Mouse (Mus musculus): ENCODE results near the gene Pttg1ip. TPM values are rescaled to one million over a fixed set of nuclear protein-coding genes. Genes with fewer than 3 reads are reported as not detected.
A peak's percentile ranks its signal among the peaks of the same experiment; 100 is the strongest.

Pttg1ip gene
- polyA plus RNA-seq, 1 experiment from 2014 or later = 104 TPM

DNA sequence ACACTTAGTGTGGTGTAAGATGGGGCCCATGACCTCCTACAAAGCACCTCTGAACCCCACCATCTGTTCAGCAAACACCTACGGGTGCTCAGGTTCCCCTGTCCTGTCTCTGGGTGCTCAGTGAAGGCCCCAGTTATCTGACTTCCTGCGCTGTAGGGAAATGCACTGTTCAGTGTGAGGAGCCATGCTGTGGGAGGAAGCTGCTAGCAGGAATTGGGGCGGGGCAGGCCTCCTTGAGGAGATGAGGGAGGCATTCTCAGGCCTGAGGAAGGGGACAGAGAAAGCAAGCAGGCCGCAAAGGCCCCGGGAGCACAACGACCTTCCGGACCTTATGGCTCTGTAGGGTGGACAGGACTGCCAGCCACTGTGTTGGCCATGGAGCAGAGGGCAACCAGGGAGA is 7.6 kb downstream of the Pttg1ip start:
- peak overlapping the region; percentile 72 for H3K27ac ChIP-seq (ENCODE audit: poor library complexity, severe bottlenecking)
- peaks cover 38% of the 10 kb centered on the region for H3K4me1 ChIP-seq (replicated peaks)
- no peak overlapping the region for H3K4me3 ChIP-seq
- ATAC-seq (ENCODE audit: insufficient number of reproducible peaks, low FRiP score) = 0 out of 2 replicates have a peak, but pooled peaks have one; percentile 4
- H3K4me2 ChIP-seq = no peak overlapping the region; the same call in 1 of the 2 replicates
- peaks cover 69% of the 10 kb centered on the region for H3K36me3 ChIP-seq
- H3K9ac ChIP-seq = no peak overlapping the region
- H3K9me3 ChIP-seq (replicated peaks) = no peaks in the 10 kb centered on the region
- WGBS = 59% methylated on average over 7 of the region's 7 CpGs
- no peaks in the 10 kb centered on the region for H3K27me3 ChIP-seq (replicated peaks)

DNA sequence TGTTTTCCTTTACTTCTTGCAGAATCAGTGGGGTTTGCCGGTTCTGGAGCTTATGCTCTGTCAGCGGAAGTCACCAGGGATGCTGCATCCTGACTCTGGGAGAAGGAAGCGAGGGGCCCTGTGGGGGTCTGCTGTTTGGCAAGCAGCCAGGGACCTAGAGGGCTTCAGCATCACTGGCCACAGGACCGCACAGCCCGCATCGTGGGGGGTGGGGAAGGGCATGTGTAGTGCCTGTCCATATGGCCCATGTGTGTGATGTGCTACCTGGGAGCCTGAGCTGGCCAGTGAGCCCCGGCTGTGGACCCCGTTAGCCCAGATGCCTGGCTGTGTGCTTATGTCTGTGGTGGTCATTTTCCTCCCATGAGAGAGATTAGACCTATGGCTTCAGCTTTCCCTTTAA is 8.2 kb downstream of the Pttg1ip start:
- no peak overlapping the region for H3K9ac ChIP-seq

DNA sequence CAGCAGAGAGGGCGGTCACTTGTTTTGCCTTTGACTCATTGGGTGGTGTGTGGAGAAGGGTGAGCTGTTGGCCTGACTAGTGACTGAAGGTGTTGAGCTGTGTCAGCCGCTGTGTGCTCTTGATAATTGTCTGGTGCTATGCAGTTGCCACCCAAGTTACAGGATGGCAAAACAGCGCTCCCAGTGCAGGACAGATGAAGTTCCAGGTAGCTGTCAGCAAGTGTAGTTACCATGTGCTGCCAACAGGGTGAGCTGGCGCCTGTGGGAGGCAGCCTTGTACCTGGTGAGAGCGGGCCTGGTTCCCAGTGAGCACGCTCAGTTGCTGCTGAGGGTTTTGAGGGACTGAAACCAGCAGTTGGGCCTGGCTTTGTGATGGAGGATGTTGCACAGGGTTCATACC is 9.3 kb downstream of the Pttg1ip start:
- peak; percentile 40; the same call in 1 of the 2 replicates for ATAC-seq (ENCODE audit: insufficient number of reproducible peaks, low FRiP score)
- WGBS = 37% methylated on average over 6 of the region's 6 CpGs

More for the DNA sequence above, 8.2 kb downstream of the Pttg1ip start:
- Histone ChIP-seq H3K27me3 (replicated peaks) (no peaks in the 10 kb centered on the region), H3K9me3 (replicated peaks) (no peaks in the 10 kb centered on the region), H3K4me3 (no peak overlapping the region), H3K36me3 (peaks cover 75% of the 10 kb centered on the region), H3K27ac (ENCODE audit: poor library complexity, severe bottlenecking) (0 out of 2 replicates have a peak overlapping the region, but pooled peaks have one; percentile 72), H3K4me1 (replicated peaks) (peaks cover 37% of the 10 kb centered on the region), H3K4me2 (0 out of 2 replicates have a peak overlapping the region, but pooled peaks have one; percentile 1)
- WGBS = 74% methylated on average over 8 of the region's 8 CpGs
- peak; percentile 45; the same call in 1 of the 2 replicates for ATAC-seq (ENCODE audit: insufficient number of reproducible peaks, low FRiP score)

DNA sequence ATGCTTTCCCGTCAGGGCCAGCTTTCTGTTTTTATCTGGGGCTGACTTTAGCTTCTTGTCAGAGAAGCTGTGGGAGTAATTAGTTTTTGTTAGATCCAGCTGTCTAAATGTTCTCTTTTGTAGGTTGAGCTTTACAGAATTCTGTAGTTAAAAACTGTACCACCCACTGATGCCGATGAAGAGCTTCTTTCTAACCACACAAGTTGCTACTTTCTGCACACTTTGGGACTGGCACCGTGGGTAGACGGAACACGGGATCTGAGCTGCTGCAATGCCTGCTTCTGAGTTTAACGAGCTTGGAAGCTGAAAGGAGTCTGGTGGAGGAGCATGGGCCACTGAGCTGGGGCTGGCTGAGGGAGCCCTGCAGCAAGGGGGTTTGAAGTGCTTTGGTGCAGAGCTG is 10.0 kb downstream of the Pttg1ip start:
- Histone ChIP-seq H3K9me3 (replicated peaks) (no peaks in the 10 kb centered on the region), H3K4me2 (no peak overlapping the region), H3K36me3 (peaks cover 88% of the 10 kb centered on the region), H3K9ac (no peak overlapping the region), H3K4me3 (no peak overlapping the region), H3K27me3 (replicated peaks) (no peaks in the 10 kb centered on the region), H3K27ac (ENCODE audit: poor library complexity, severe bottlenecking) (no peak overlapping the region), H3K4me1 (replicated peaks) (peaks cover 37% of the 10 kb centered on the region)
- ATAC-seq (ENCODE audit: insufficient number of reproducible peaks, low FRiP score) = no peak
- 72% methylated on average over 6 of the region's 6 CpGs for WGBS

More for the DNA sequence above, 9.3 kb downstream of the Pttg1ip start:
- Histone ChIP-seq H3K36me3 (peaks cover 86% of the 10 kb centered on the region), H3K9ac (no peak overlapping the region), H3K4me1 (replicated peaks) (peaks cover 37% of the 10 kb centered on the region), H3K27ac (ENCODE audit: poor library complexity, severe bottlenecking) (0 out of 2 replicates have a peak overlapping the region, but pooled peaks have one; percentile 14), H3K4me3 (no peak overlapping the region), H3K27me3 (replicated peaks) (no peaks in the 10 kb centered on the region), H3K4me2 (no peak overlapping the region), H3K9me3 (replicated peaks) (no peaks in the 10 kb centered on the region)

DNA sequence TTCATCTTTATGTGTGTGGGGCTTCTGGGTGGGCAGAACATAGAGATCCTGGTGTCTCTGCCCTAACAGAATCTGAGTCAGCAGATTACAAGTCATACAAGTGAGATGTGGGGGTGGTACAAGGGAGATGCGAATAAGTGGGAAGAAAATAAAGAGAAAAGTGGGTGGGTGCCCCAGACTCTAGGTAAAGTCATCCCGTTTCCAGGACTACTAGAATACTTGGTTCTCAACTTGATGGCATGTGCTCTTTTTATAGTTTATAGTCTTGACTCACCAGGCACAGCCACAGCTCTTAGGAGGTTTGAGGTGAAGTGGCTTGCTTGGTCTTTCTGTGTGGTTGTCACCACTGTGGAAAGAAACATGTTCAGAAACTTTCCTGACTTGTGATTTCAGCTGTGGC is 14.5 kb downstream of the Pttg1ip start:
- WGBS = 83% methylated on average over 2 of the region's 2 CpGs
- H3K4me1 ChIP-seq (replicated peaks) = peaks cover 11% of the 10 kb centered on the region
- H3K4me3 ChIP-seq = no peak overlapping the region
- H3K4me2 ChIP-seq = no peak overlapping the region
- no peaks in the 10 kb centered on the region for H3K27me3 ChIP-seq (replicated peaks)
- H3K9ac ChIP-seq = 0 out of 2 replicates have a peak overlapping the region, but pooled peaks have one; percentile 7
- no peak for ATAC-seq (ENCODE audit: insufficient number of reproducible peaks, low FRiP score)
- no peak overlapping the region for H3K27ac ChIP-seq (ENCODE audit: poor library complexity, severe bottlenecking)
- H3K36me3 ChIP-seq = peaks cover 74% of the 10 kb centered on the region
- H3K9me3 ChIP-seq (replicated peaks) = no peaks in the 10 kb centered on the region

DNA sequence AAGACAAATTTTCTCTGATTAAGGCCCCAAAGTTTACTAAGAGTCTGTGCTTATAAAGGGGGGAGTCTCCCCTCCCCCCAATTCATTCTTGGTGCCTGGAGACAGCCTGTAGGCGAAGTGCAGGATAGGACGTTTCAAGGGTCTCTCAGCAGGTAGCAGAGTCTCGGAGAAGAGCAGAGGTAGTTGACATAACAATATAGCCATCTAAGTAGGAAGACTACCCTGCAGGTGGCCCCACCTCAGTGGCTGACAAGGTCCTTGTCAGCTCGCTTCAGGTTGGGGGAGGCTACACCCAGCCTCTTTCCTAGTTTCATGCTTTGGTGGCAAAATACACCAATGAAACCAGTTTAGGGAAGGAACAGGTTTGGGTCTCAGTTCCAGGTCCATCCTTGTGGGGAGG is 21.5 kb downstream of the Pttg1ip start:
- Histone ChIP-seq H3K4me3 (no peak overlapping the region), H3K36me3 (peaks cover 16% of the 10 kb centered on the region), H3K9ac (no peak overlapping the region), H3K9me3 (replicated peaks) (0 out of 2 replicates have a peak, but pooled peaks cover 4% of the 10 kb centered on the region), H3K27me3 (replicated peaks) (no peaks in the 10 kb centered on the region), H3K4me1 (replicated peaks) (peaks cover 33% of the 10 kb centered on the region), H3K4me2 (no peak overlapping the region), H3K27ac (ENCODE audit: poor library complexity, severe bottlenecking) (no peak overlapping the region)
- ATAC-seq (ENCODE audit: insufficient number of reproducible peaks, low FRiP score) = no peak
- WGBS = 63% methylated on average over 4 of the region's 4 CpGs

DNA sequence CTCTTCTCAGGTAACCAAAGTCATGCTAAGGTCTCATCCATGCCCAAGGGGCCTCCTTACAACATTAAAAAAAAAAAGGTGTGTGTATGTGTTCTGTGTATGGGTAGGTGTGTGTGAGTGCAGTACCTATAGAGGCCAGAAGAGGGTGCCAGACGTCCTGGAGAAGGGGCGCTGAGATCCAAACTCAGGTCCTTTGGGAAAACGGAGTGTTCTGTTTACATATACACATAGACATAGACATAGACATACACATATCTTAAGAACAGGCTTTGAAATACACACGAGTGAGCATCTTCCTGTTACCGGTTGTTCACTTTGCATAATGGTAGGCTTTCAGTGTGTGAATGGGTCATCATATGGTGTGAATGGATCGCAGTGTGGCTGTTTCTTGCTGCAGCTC is 22.6 kb downstream of the Pttg1ip start:
- Histone ChIP-seq H3K9me3 (replicated peaks) (0 out of 2 replicates have a peak, but pooled peaks cover 4% of the 10 kb centered on the region), H3K9ac (no peak overlapping the region), H3K27me3 (replicated peaks) (no peaks in the 10 kb centered on the region), H3K27ac (ENCODE audit: poor library complexity, severe bottlenecking) (no peak overlapping the region), H3K36me3 (peaks cover 9% of the 10 kb centered on the region; the same call in 1 of the 2 replicates), H3K4me3 (no peak overlapping the region), H3K4me1 (replicated peaks) (peaks cover 28% of the 10 kb centered on the region), H3K4me2 (no peak overlapping the region)
- no peak for ATAC-seq (ENCODE audit: insufficient number of reproducible peaks, low FRiP score)
- 85% methylated on average over 6 of the region's 6 CpGs for WGBS

DNA sequence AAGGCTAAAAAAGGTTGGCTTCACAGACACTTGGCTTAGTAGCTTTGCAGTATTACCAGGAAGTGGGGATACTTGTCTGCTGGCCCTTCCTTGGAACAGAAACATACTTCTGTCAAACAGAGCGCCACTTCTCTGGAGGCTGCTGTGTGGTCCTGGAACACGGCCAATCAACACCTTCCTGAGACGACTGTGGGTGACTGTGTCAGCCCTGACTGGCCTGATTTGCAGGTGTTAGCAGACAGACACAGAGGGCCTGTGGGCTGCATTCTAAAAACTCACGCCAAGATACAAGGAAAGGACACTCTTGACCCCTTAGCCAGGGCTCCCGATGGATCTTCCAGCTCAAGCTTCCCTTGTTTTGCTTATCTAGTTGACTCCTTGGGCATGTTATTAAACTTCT is 23.4 kb downstream of the Pttg1ip start:
- H3K9me3 ChIP-seq (replicated peaks) = 0 out of 2 replicates have a peak, but pooled peaks cover 4% of the 10 kb centered on the region
- peak overlapping the region; percentile 98 for H3K27ac ChIP-seq (ENCODE audit: poor library complexity, severe bottlenecking)
- no peak overlapping the region for H3K4me2 ChIP-seq
- ATAC-seq (ENCODE audit: insufficient number of reproducible peaks, low FRiP score) = no peak
- H3K4me3 ChIP-seq = no peak overlapping the region
- H3K9ac ChIP-seq = no peak overlapping the region
- no peaks in the 10 kb centered on the region for H3K27me3 ChIP-seq (replicated peaks)
- peaks cover 22% of the 10 kb centered on the region for H3K4me1 ChIP-seq (replicated peaks)
- 39% methylated on average over 5 of the region's 5 CpGs for WGBS
- peaks cover 12% of the 10 kb centered on the region for H3K36me3 ChIP-seq

DNA sequence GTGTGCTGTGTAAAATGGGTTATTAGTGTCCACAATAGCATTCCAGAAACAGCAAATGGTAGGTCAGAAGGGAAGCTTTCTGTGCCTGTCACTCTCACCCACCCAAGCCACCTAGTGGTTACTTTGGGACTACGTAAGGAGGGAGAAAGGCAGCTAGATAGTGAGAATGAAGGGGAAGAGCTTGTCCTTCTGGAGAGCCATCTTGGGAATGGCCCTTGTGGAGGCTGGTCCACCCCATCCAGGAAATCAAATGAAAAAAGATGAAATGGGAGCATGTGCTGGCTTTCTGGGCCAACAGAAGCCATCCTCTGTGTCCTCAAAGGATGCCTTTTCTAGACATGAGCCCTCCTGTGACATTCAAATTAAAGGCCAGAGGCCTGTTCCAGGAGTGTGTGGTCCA is 23.8 kb downstream of the Pttg1ip start:
- Histone ChIP-seq H3K27ac (ENCODE audit: poor library complexity, severe bottlenecking) (peak overlapping the region; percentile 98), H3K4me1 (replicated peaks) (peaks cover 24% of the 10 kb centered on the region), H3K4me3 (peak overlapping the region; percentile 86), H3K9me3 (replicated peaks) (0 out of 2 replicates have a peak, but pooled peaks cover 4% of the 10 kb centered on the region), H3K27me3 (replicated peaks) (no peaks in the 10 kb centered on the region), H3K36me3 (peaks cover 16% of the 10 kb centered on the region), H3K4me2 (peak overlapping the region; percentile 95), H3K9ac (no peak overlapping the region)
- ATAC-seq (ENCODE audit: insufficient number of reproducible peaks, low FRiP score) = no peak
- WGBS = 17% methylated on average over 1 of the region's 1 CpGs

DNA sequence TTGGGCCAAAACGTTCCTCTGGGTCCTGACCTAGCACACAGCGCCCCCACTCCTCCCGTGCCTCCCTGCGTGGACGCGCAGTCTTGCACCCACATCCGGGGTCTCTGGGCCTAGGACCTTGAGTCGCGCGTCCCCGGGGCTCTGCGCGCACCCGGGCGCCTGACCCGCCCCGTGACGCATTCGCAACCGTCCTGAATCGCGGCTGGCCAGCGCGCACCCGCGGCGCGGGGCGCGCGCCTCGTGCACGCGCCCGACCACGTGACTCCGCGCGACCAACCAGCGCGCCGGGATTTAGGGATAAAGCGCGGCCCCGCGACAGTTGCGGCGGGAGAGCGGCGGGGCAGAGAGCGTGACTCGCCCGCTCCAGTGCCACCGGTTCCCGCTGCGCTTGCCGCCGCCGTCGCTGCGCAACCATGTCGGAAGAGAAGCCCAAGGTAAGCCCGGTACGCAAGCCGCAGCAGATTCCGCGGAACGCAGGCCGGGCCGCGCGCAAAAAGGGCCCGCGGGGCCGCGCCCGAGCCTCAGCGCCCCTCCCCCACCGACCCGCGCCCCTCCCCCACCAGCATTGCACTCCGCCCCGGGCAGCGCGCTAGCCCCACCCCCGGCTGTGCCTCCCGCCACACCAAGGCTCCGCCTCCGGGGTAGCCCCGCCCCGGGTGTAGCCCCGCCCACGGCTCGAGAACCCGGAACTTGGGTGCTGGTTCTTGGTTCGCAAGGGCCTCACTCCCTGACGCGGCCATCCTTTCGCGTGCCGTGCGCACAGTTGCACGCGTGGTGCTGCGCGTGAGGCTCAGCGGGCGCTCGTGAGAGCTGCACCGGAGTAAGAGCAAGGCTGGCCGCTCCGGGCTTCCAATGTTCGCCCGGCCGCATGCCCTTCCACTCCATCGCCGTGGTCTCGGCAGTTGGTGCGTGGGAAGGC is 24.6 kb downstream of the Pttg1ip start, which contains the start of the genes Sumo3 and Gm49325:
Sumo3 (plus strand) TSS at position 190 of the 919 bp plus-strand sequence.
Gm49325 (plus strand) TSS at position 290 of the 919 bp plus-strand sequence.
- peaks cover 28% of the 10 kb centered on the region for H3K4me1 ChIP-seq (replicated peaks)
- H3K4me2 ChIP-seq = peak within 1 kb of the TSS; percentile 95
- peak within 1 kb of the TSS; percentile 98 for H3K27ac ChIP-seq (ENCODE audit: poor library complexity, severe bottlenecking)
- H3K36me3 ChIP-seq = peaks cover 24% of the 10 kb centered on the region
- ATAC-seq (ENCODE audit: insufficient number of reproducible peaks, low FRiP score) = peak; percentile 94
- H3K9me3 ChIP-seq (replicated peaks) = 0 out of 2 replicates have a peak, but pooled peaks cover 4% of the 10 kb centered on the region
- peak within 1 kb of the TSS; percentile 87 for H3K9ac ChIP-seq
- 1% methylated on average over 115 of the region's 119 CpGs for WGBS
- no peaks in the 10 kb centered on the region for H3K27me3 ChIP-seq (replicated peaks)
- peak within 1 kb of the TSS; percentile 86 for H3K4me3 ChIP-seq

DNA sequence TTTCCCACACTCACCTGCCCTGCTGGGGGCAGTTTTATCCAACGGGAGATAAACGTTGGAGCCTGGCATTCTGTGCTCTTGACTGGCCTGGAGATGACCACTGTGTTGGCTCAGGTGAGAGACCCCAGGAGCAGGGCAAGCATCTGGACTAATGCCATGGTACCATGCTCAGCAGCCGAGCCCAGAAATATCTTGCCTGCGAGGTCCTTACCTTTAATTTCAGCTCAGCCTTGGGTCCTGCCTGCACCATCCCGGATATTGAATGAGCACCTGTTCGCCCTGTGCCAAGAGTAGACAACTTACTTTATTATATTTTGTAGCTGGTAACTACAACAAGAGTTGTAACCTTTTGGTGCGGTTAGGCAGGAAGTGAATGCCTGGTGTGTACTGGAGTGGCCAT is 25.3 kb downstream of the Pttg1ip start:
- Histone ChIP-seq H3K36me3 (peaks cover 31% of the 10 kb centered on the region), H3K9me3 (replicated peaks) (0 out of 2 replicates have a peak, but pooled peaks cover 4% of the 10 kb centered on the region), H3K4me1 (replicated peaks) (peaks cover 28% of the 10 kb centered on the region), H3K4me2 (peak overlapping the region; percentile 95), H3K4me3 (peak overlapping the region; percentile 86), H3K27me3 (replicated peaks) (no peaks in the 10 kb centered on the region), H3K9ac (peak overlapping the region; percentile 87), H3K27ac (ENCODE audit: poor library complexity, severe bottlenecking) (peak overlapping the region; percentile 98)
- WGBS = 30% methylated on average over 7 of the region's 7 CpGs
- ATAC-seq (ENCODE audit: insufficient number of reproducible peaks, low FRiP score) = 0 out of 2 replicates have a peak, but pooled peaks have one; percentile 8
